Mouse (Mus musculus) left cerebral cortex, adult 2 months (tissue): ENCODE measurements at regions not wholly inside any gene's neighbourhood (a gene's known extent, or its start where the extent isn't known, plus 50 kb on each side); places are given as distances from the start of the nearest gene placed in this dataset.
A peak's percentile ranks its signal among the peaks of the same experiment; 100 is the strongest.

Source experiments
- DNase-seq, 2 experiments: peaks; one replicate each; pipeline ENCODE4 v3.0.0; 2021 to 2022; ENCODE audit warnings: low spot score in 2 of 2, mixed read lengths in 1 of 2; ENCODE audit errors: extremely low spot score in 1 of 2
- H3K27ac ChIP-seq: fragments of 200-600 bp; 2 replicates; pipeline ENCODE4 v1.8.1; 2022
- H3K4me3 ChIP-seq: fragments of 200-600 bp; 2 replicates; pipeline ENCODE4 v1.8.1; 2022
- CTCF ChIP-seq: fragments of 200-600 bp; IDR thresholded peaks from 2 replicates; pipeline ENCODE4 v1.8.1; 2022; ENCODE audit warnings: antibody characterized with exemption, mild to moderate bottlenecking, moderate library complexity
- intact Hi-C: fragments of 180-260 bp; cut with DNase I; formaldehyde crosslinking; loops from one replicate; pipeline ENCODE4 v1.15.1; 2025

DNA sequence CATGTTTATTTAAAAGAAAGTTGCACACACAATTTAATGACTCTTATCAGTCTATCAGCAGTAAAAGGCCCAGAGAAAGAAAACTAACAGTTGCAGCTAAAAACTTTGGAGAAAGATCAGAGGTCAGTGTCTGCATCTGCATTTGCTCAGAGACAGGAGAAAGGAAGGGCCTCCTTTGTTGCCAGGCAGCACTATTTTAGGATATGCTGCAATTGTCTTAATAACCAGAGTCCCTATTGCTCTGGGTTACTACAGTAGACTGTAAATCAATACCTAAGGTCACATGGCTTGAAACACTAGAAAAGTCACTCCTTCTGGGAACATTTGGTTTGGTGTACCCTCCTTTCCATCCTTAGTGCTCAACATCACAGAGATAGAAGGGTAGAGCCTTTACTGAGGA is 175.7 kb downstream of the Hdgfl1 start:
- Histone ChIP-seq H3K27ac (no peak overlapping the region), H3K4me3 (no peak overlapping the region)
- intact Hi-C loops = no loop called here
- DNase-seq = no peak
- TF ChIP-seq CTCF = no peak

DNA sequence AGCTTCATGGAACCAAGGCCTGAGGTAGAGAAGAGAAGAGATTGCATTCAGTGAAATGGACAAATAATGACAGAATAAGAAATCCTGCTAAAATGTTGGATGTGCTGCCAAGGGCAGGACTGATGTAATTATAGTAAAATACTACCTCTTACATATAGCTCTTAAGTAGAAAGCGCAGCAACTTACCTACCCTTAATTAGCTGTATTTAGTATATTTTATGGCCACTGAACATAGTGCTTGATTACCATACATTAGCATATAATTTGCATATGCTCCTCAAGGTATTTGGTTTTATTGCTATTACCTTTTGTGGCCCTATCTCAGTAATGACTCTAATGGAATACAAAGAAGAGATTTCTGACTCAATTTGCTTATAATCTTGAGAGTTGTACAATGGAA is 176.2 kb downstream of the Hdgfl1 start:
- DNase-seq = no peak
- TF ChIP-seq CTCF = no peak
- Histone ChIP-seq H3K4me3 (no peak overlapping the region), H3K27ac (no peak overlapping the region)
- intact Hi-C loops = no loop called here

DNA sequence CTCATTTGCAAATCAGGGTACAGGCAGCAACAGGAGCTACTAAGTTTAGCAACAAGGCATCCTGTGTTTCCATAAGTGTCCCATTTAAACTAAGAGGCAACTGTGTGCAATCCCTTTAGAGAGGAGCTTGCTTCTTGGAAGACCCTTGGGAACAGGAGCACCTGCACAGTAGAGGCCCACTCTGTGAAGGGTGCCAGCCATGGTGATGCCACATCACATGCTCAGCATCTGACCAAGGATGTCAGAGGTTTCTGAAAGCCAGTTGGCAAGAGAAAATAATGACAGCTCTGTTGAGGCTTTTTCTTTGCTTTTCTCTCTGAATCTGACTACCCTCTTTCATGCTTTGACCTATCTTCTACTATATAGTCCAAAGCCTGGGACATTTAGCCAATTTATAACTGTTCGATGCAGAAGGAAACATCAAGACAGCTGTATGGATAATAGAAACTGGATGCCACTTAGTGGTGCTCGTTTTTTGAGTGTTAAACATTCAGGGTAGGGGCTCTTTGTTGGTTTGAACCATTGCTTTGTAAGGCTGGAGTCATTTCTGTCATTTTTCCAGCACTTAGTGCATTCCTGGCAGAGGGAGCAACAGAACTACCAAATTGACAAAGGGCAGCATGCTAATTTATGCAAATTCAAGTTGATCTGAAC is 193.9 kb downstream of the Hdgfl1 start:
- no peak overlapping the region for H3K4me3 ChIP-seq
- DNase-seq = no peak
- no peak overlapping the region for H3K27ac ChIP-seq
- TF ChIP-seq CTCF = no peak
- intact Hi-C loops = no loop called here

GRCm38 (mm10) chr13:26569422-26569821 is 200.5 kb downstream of the Hdgfl1 start:
- no peak for TF ChIP-seq CTCF
- H3K4me3 ChIP-seq = no peak overlapping the region
- no peak overlapping the region for H3K27ac ChIP-seq
- DNase-seq = no peak
- intact Hi-C loops = no loop called here

DNA sequence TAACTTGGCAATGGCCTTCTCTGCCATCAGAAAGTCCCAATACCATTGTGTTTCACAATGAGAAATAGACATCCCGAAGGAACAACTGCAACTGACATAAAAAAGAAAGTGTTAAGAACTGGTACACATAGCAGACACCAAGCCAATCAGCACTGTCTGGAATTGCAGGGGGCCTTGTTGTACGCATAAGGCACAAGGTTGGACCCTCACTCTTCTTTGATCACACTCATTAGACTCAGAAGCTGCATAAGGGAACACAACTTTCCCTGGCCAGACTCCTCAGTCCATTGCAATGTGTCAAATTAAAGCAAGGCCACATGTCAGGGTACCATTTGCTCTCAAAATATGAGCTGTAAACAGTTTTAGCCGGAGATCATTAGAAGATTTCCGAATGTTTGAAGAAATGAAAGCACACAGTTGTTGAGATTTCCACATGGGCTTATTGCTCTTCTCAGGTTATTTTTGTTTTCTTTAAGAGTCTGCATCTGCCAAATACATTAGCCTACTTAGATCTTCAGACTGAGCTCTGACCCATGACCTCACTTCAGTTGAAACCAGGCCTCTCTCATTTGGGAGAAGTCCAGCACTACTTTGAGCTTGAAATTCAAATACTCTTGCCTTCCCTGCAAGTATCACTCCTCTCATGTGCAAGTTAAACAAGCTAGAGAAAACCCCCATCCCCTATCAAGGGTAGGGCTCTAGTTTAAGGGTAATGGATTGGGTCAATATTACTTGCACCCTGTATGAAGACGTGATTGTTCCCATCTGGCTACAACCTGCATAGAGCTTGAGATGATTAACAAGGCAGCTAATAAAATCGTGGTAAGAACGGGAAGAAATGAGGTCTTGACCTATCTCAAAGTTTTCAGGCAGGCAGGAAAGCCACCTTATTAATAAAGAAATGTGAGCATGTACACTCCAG is 204.8 kb downstream of the Hdgfl1 start:
- DNase-seq = no peak
- Histone ChIP-seq H3K27ac (no peak overlapping the region), H3K4me3 (no peak overlapping the region)
- no peak for TF ChIP-seq CTCF
- intact Hi-C loops = no loop called here

- Histone ChIP-seq H3K4me3 (no peak overlapping the region), H3K27ac (no peak overlapping the region)
- peak; percentile 48 for TF ChIP-seq CTCF
- no peak for DNase-seq
- intact Hi-C loops = no loop called here
Observed at GRCm38 (mm10) chr13:26558366-26558765, 211.6 kb downstream of the Hdgfl1 start.

GRCm38 (mm10) chr13:26554266-26554665 is 215.7 kb downstream of the Hdgfl1 start:
- no peak overlapping the region for H3K27ac ChIP-seq
- intact Hi-C loops = no loop called here
- no peak overlapping the region for H3K4me3 ChIP-seq
- TF ChIP-seq CTCF = no peak
- no peak for DNase-seq

DNA sequence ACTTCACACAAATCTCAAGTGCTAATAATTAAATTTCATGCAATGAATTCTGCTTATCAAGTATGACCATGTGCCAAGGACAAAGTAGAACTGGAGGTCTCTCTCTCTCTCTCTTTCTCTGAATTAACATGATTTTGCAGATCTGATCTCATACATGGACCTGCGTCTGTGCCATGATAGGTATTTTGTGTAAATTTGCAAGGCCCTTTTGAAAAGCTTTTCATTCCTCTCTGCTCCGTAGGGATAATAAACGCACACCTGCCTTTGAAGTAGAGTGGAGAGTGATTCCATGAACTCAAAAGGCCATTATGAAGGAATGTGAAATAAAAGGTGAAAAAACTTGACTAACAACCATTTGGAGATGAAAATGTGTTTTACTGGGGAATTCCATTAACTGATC is 217.8 kb downstream of the Hdgfl1 start:
- no peak for TF ChIP-seq CTCF
- intact Hi-C loops = no loop called here
- Histone ChIP-seq H3K27ac (no peak overlapping the region), H3K4me3 (no peak overlapping the region)
- DNase-seq = no peak

DNA sequence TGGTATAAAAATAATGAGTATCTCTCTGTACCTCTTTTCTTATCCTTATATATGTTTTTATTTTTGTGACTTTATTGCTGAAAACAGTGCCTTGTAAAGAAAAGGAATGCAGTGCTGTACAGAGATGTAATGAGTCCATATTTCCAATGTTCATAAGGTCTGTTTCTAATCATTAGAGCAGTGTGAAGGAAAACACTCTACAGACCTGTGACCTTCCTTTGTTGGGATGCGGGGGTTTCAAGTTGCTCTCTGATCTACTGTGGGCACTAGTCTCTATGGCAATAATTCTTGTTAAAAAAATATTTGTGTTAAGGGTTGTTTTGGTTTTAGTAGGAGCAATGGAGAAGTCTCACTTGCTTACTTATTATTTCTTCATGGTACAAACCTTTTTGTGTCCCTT is 231.0 kb downstream of the Hdgfl1 start:
- no peak for TF ChIP-seq CTCF
- no peak for DNase-seq
- Histone ChIP-seq H3K27ac (no peak overlapping the region), H3K4me3 (no peak overlapping the region)
- intact Hi-C loops = no loop called here

GRCm38 (mm10) chr13:26536575-26536974 is 233.4 kb downstream of the Hdgfl1 start:
- no peak for DNase-seq
- Histone ChIP-seq H3K4me3 (no peak overlapping the region), H3K27ac (no peak overlapping the region)
- intact Hi-C loops = no loop called here
- no peak for TF ChIP-seq CTCF

DNA sequence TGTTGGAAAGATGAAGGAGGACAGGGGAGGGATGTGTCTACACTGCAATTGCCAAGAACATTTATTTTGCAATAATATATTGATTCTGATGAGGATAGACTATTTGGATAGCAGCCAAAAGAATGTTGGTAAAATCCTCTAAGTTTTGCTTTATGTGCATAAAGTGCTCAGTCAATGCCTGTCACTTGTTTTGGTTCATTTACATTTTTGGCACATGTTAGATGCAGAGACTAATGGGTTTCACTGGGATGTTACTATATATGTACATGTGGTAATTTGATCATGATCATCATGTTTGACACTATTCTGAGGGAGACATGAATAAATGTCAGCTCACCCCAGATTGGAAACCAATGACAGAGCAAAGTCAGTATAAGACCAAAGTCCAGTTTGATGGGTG is 237.2 kb downstream of the Hdgfl1 start:
- Histone ChIP-seq H3K27ac (no peak overlapping the region), H3K4me3 (no peak overlapping the region)
- TF ChIP-seq CTCF = no peak
- intact Hi-C loops = no loop called here
- no peak for DNase-seq

- Histone ChIP-seq H3K4me3 (no peak overlapping the region), H3K27ac (no peak overlapping the region)
- DNase-seq = no peak
- intact Hi-C loops = no loop called here
- no peak for TF ChIP-seq CTCF
Observed at GRCm38 (mm10) chr13:26519054-26519453, 250.9 kb downstream of the Hdgfl1 start.

- no peak overlapping the region for H3K27ac ChIP-seq
- no peak for DNase-seq
- H3K4me3 ChIP-seq = no peak overlapping the region
- no peak for TF ChIP-seq CTCF
- intact Hi-C loops = no loop called here
Observed at GRCm38 (mm10) chr13:26518425-26518824, 251.5 kb downstream of the Hdgfl1 start.
